Mouse (Mus musculus): ENCODE measurements around the gene Gm15056. TPM values are rescaled to one million over a fixed set of nuclear protein-coding genes. Genes with fewer than 3 reads are reported as not detected.

Gene Gm15056
- total RNA-seq (2021): not detected
- polyA plus RNA-seq (2012; rRNA removed): not detected in 2 replicates
- long read RNA-seq: 0 reads

GRCm38 (mm10) chr8:20902527-20902926 lies at the start of gene Gm15056:
TSS of gene Gm15056 (minus strand) at chr8:20902627.
- DNase-seq: no peak

GRCm38 (mm10) chr8:20944610-20945009 lies 42.2 kb upstream of the Gm15056 start, which contains the start of gene AY761185:
TSS of gene AY761185 (minus strand) at chr8:20944710.
- DNase-seq: no peak

- DNase-seq: no peak
Measured at GRCm38 (mm10) chr8:20921971-20922370, 19.5 kb upstream of the Gm15056 start, which contains the start of gene Gm6040. TSS of gene Gm6040 (minus strand) at chr8:20922071.

DNA sequence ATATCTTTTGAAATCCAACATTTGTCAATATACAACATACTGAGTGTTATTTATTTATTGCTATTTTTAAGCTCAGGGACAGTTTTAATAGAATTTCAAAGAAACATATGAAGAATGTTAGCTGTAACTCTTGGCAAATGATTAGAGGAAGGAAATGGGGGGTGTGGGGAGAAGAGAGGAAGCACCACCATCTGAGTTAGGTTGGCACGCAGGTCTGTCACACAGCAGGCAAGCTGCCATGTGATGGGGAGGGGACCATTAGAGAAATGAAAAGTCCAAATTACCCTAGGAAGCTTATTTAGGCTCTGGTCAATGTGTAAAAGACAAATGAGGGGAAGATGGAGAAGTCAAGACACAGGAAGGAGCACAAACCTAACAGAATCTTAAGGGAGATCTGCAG lies 9.9 kb upstream of the Gm15056 start:
- DNase-seq: no peak

DNA sequence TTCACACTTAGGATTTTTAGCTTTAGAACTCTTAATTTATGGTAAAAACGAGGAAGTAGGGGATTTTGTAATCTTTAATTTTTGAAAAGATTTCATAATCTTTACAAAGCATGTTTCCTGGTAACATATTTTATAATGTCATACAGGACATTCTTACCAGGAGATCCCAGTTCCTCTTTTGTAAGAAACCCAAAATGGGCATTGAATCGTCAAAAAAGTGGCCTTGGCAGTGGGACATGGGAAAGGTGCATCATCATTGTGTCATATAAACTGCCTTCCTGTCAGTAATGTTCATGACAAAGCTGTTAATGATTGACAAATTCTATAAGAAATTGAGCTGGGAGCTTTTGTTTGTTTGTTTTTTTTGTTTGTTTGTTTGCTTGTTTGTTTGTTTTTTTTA lies 5.8 kb upstream of the Gm15056 start:
- DNase-seq: no peak

DNA sequence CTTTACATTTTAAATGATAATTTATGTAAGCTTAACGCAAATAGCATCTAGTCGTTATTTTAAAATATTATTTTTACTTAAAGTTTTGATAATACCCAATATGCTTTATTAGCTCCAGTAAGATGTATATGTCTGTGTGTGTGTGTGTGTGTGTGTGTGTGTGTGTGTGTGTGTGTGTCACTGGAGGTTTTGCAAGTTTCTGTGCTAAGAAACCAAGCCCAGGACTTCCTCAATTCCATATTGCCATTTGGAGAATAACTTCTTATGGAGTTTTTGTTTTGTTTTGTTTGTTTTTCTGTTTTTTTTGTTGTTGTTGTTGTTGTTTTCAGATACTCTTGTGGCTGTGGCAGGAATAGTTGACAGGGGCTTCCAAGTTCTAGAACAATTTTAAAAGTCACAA lies 4.7 kb upstream of the Gm15056 start:
- no peak for DNase-seq

GRCm38 (mm10) chr8:20892369-20892768 lies 10.1 kb downstream of the Gm15056 start, which contains the start of gene Defb33:
TSS of gene Defb33 (plus strand) at chr8:20892669.
- no peak for DNase-seq

DNA sequence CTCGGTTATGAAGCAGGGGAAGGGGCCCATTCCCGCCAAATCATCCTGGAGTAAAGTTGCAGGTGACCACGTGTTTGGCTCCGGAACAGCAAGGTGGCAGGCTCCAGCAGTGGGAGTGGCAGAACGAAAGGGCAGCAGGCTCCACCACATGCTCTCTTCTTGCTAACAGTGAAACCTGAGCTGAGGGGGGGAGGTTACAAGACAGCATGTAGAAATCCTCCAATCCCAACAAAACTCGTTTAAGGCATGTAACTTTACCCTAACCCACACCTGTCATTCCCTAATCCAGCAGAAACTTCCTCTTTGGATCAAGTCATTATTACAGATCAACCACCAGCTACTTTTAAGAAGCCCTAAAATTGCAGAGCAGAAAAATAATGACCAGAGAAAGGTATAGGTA lies 27.8 kb downstream of the Gm15056 start:
- no peak for DNase-seq

Other genes with a start within 250 kb of the Gm15056 start
- not detected for gene Defb33, start 10.0 kb downstream of the Gm15056 start, total RNA-seq (2021)
- gene Defb33, start 10.0 kb downstream of the Gm15056 start, polyA plus RNA-seq (2012; rRNA removed): not detected in 2 replicates
- not detected for gene Gm6040, start 19.4 kb upstream of the Gm15056 start, total RNA-seq (2021)
- gene Gm6040, start 19.4 kb upstream of the Gm15056 start, polyA plus RNA-seq (2012; rRNA removed): not detected in 2 replicates
- not detected for gene AY761185, start 42.1 kb upstream of the Gm15056 start, total RNA-seq (2021)
- not detected in 2 replicates for gene AY761185, start 42.1 kb upstream of the Gm15056 start, polyA plus RNA-seq (2012; rRNA removed)
- gene Defa21, start 122.9 kb upstream of the Gm15056 start, total RNA-seq (2021): not detected
- not detected in 2 replicates for gene Defa21, start 122.9 kb upstream of the Gm15056 start, polyA plus RNA-seq (2012; rRNA removed)
- gene Defa23, start 152.4 kb upstream of the Gm15056 start, total RNA-seq (2021): not detected
- gene Defa23, start 152.4 kb upstream of the Gm15056 start, polyA plus RNA-seq (2012; rRNA removed): not detected in 2 replicates
- not detected for gene Defa35, start 162.4 kb upstream of the Gm15056 start, total RNA-seq (2021)
- gene Defa35, start 162.4 kb upstream of the Gm15056 start, polyA plus RNA-seq (2012; rRNA removed): not detected in 2 replicates
- gene Defa25, start 181.8 kb upstream of the Gm15056 start, total RNA-seq (2021): not detected
- not detected in 2 replicates for gene Defa25, start 181.8 kb upstream of the Gm15056 start, polyA plus RNA-seq (2012; rRNA removed)
- not detected for gene Gm14851, start 193.4 kb upstream of the Gm15056 start, total RNA-seq (2021)
- gene Gm14851, start 193.4 kb upstream of the Gm15056 start, polyA plus RNA-seq (2012; rRNA removed): not detected in 2 replicates
- gene Defa30, start 232.0 kb upstream of the Gm15056 start, total RNA-seq (2021): not detected
- not detected in 2 replicates for gene Defa30, start 232.0 kb upstream of the Gm15056 start, polyA plus RNA-seq (2012; rRNA removed)

Data from adrenal gland, adult 2 months (tissue).